Mouse (Mus musculus) kidney, adult 2 months (tissue): ENCODE data around the gene Syne2.

Experiments used
- CTCF ChIP-seq: fragments of 200-500 bp; conservative IDR thresholded peaks from 2 replicates; pipeline ENCODE4 v1.5.1; 2011; ENCODE audit warnings: low read depth, mild to moderate bottlenecking, control low read depth, low read length, moderate library complexity, mixed read lengths; ENCODE audit not compliant: insufficient read depth, insufficient read length
- POLR2A ChIP-seq: fragments of 200-500 bp; IDR thresholded peaks from one replicate; pipeline ENCODE4 v1.6.1; 2011; ENCODE audit warnings: low read depth, low read length, control low read depth

DNA sequence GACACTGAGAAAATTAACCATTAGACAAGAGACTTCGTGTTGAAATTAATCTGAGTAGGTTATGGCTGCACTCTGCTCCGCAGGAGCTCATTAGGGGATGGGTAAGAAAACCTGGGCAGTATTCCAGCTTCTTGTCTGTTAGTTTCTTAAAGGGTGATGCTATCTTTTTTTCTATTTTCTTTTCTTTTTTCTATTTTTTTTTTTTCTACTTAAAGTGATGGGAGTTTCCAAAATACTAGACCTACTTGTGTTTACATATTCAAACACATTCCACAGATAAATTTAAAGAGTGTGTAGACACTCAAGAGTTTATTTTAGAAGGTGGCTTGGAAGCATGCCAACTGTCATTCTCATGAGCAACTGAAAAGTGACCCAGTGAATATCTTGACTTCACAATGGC, 177.2 kb downstream of the Syne2 start:
- no peak for TF ChIP-seq POLR2A
- no peak for TF ChIP-seq CTCF
